Mouse (Mus musculus): ENCODE measurements around the gene Pde4d.

The Pde4d gene

GRCm38 (mm10) chr13:109683001-109683400 lies 1233.3 kb downstream of the Pde4d start:
- in situ Hi-C loops (cut with MseI, MboI): no loop called here

GRCm38 (mm10) chr13:109684985-109685295 lies 1235.2 kb downstream of the Pde4d start:
- in situ Hi-C loops (cut with MseI, MboI): no loop called here

GRCm38 (mm10) chr13:109685296-109686115 lies 1235.8 kb downstream of the Pde4d start:
- in situ Hi-C loops (cut with MseI, MboI): no loop called here

GRCm38 (mm10) chr13:109686116-109686876 lies 1236.5 kb downstream of the Pde4d start:
- in situ Hi-C loops (cut with MseI, MboI): no loop called here

GRCm38 (mm10) chr13:109686906-109687305 lies 1237.2 kb downstream of the Pde4d start:
- in situ Hi-C loops (cut with MseI, MboI): no loop called here

- in situ Hi-C loops (cut with MseI, MboI): no loop called here
These were observed 1238.4 kb downstream of the Pde4d start for GRCm38 (mm10) chr13:109688195-109688594.

- in situ Hi-C loops (cut with MseI, MboI): no loop called here
These were observed 1239.4 kb downstream of the Pde4d start for GRCm38 (mm10) chr13:109689176-109689575.

- in situ Hi-C loops (cut with MseI, MboI): no loop called here
These were observed 1240.8 kb downstream of the Pde4d start for GRCm38 (mm10) chr13:109690558-109690957.

GRCm38 (mm10) chr13:109692851-109693250 lies 1243.1 kb downstream of the Pde4d start:
- in situ Hi-C loops (cut with MseI, MboI): no loop called here

GRCm38 (mm10) chr13:109693769-109694168 lies 1244.0 kb downstream of the Pde4d start:
- in situ Hi-C loops (cut with MseI, MboI): no loop called here

- in situ Hi-C loops (cut with MseI, MboI): no loop called here
These were observed 1244.5 kb downstream of the Pde4d start for GRCm38 (mm10) chr13:109694293-109694692.

- in situ Hi-C loops (cut with MseI, MboI): no loop called here
These were observed 1245.3 kb downstream of the Pde4d start for GRCm38 (mm10) chr13:109695098-109695497.

- in situ Hi-C loops (cut with MseI, MboI): no loop called here
These were observed 1256.4 kb downstream of the Pde4d start for GRCm38 (mm10) chr13:109706141-109706540.

GRCm38 (mm10) chr13:109706579-109706978 lies 1256.8 kb downstream of the Pde4d start:
- in situ Hi-C loops (cut with MseI, MboI): no loop called here

- in situ Hi-C loops (cut with MseI, MboI): no loop called here
These were observed 1257.4 kb downstream of the Pde4d start for GRCm38 (mm10) chr13:109707154-109707553.

GRCm38 (mm10) chr13:109708326-109708725 lies 1258.6 kb downstream of the Pde4d start:
- in situ Hi-C loops (cut with MseI, MboI): no loop called here

- in situ Hi-C loops (cut with MseI, MboI): no loop called here
These were observed 1264.8 kb downstream of the Pde4d start for GRCm38 (mm10) chr13:109714581-109714980.

GRCm38 (mm10) chr13:109715321-109715720 lies 1265.6 kb downstream of the Pde4d start:
- in situ Hi-C loops (cut with MseI, MboI): no loop called here

- in situ Hi-C loops (cut with MseI, MboI): no loop called here
These were observed 1270.5 kb downstream of the Pde4d start for GRCm38 (mm10) chr13:109720127-109720713.

GRCm38 (mm10) chr13:109722237-109723119 lies 1272.7 kb downstream of the Pde4d start:
- in situ Hi-C loops (cut with MseI, MboI): no loop called here

- in situ Hi-C loops (cut with MseI, MboI): loop anchor here in 1 of 2 experiments (25.0 kb wide), 1 partner anchor 465 kb away; no protein-coding TSS in a partner anchor
These were observed 1277.6 kb downstream of the Pde4d start for GRCm38 (mm10) chr13:109727346-109727745.

All from mouse trophoblast stem cell (cell line).